Mouse (Mus musculus) forebrain, embryonic 15.5 days (tissue): ENCODE measurements around the gene Eef1e1. TPM values are rescaled to one million over a fixed set of nuclear protein-coding genes. Genes with fewer than 3 reads are reported as not detected.

Experiments
- ATAC-seq: fragments of 200-750 bp; cut with Nextera tagmentation; replicated peaks from 2 replicates; pipeline ENCODE4 v1.8.0; 2017; ENCODE audit warnings: mild to moderate bottlenecking, moderate TSS enrichment, moderate library complexity
- H3K27ac ChIP-seq: fragments of 300-500 bp; sonication (generic); replicated peaks from 2 replicates; pipeline ENCODE4 v1.5.1; 2015; ENCODE audit warnings: mild to moderate bottlenecking, inconsistent platforms
- H3K27me3 ChIP-seq: fragments of 300-500 bp; sonication (generic); 2 replicates; pipeline ENCODE4 v1.6.1; 2015; ENCODE audit warnings: inconsistent platforms
- H3K36me3 ChIP-seq: fragments of 300-500 bp; sonication (generic); 2 replicates; pipeline ENCODE4 v1.6.1; 2015; ENCODE audit warnings: mild to moderate bottlenecking, inconsistent platforms
- H3K4me1 ChIP-seq: fragments of 300-500 bp; sonication (generic); 2 replicates; pipeline ENCODE4 v1.6.1; 2015; ENCODE audit warnings: inconsistent platforms
- H3K4me2 ChIP-seq: fragments of 300-500 bp; sonication (generic); replicated peaks from 2 replicates; pipeline ENCODE4 v1.6.1; 2015; ENCODE audit warnings: mild to moderate bottlenecking, inconsistent platforms
- H3K4me3 ChIP-seq: fragments of 300-500 bp; sonication (generic); 2 replicates; pipeline ENCODE4 v1.5.1; 2015; ENCODE audit warnings: mild to moderate bottlenecking, inconsistent platforms
- H3K9ac ChIP-seq: fragments of 300-500 bp; sonication (generic); replicated peaks from 2 replicates; pipeline ENCODE4 v1.6.1; 2015; ENCODE audit warnings: mild to moderate bottlenecking, inconsistent platforms
- H3K9me3 ChIP-seq: fragments of 300-500 bp; sonication (generic); 2 replicates; pipeline ENCODE4 v1.6.1; 2016; ENCODE audit warnings: inconsistent platforms
- WGBS: fragments of 180-500 bp; shearing (Covaris S2); methylation state at CpG from one replicate; pipeline ENCODE4 v1.1.7; 2015; ENCODE audit warnings: mixed read lengths; 5-methylcytosine and 5-hydroxymethylcytosine counted together
- polyA plus RNA-seq: library from polyadenylated mRNA; unstranded; fragments of >200 nt; fragmentation: Nextera tagmentation; extraction: Ambion mirVana; gene quantifications from 2 replicates; pipeline ENCODE4 v1.2.1, GENCODE M21; 2015

The Eef1e1 gene
- polyA plus RNA-seq, 1 experiment from 2014 or later = 84.8 TPM

GRCm38 (mm10) chr13:38600811-38601210 is 58.0 kb downstream of the Eef1e1 start:
- ATAC-seq = no peak
- Histone ChIP-seq H3K27ac (no peak overlapping the region), H3K9ac (no peak overlapping the region), H3K36me3 (0 out of 2 replicates have a peak, but pooled peaks cover 2% of the 10 kb centered on the region), H3K27me3 (no peaks in the 10 kb centered on the region), H3K9me3 (no peaks in the 10 kb centered on the region), H3K4me1 (no peaks in the 10 kb centered on the region), H3K4me2 (no peak overlapping the region), H3K4me3 (no peak overlapping the region)
- 87% methylated on average over 11 of the region's 11 CpGs for WGBS

- H3K27me3 ChIP-seq = no peaks in the 10 kb centered on the region
- no peak overlapping the region for H3K4me3 ChIP-seq
- ATAC-seq = no peak
- H3K36me3 ChIP-seq = no peaks in the 10 kb centered on the region
- H3K9me3 ChIP-seq = no peaks in the 10 kb centered on the region
- H3K9ac ChIP-seq = no peak overlapping the region
- no peak overlapping the region for H3K27ac ChIP-seq
- 70% methylated on average over 3 of the region's 3 CpGs for WGBS
- no peak overlapping the region for H3K4me2 ChIP-seq
- H3K4me1 ChIP-seq = no peaks in the 10 kb centered on the region
Observed at GRCm38 (mm10) chr13:38597076-38597475, 61.8 kb downstream of the Eef1e1 start.

- no peak for ATAC-seq
- H3K9me3 ChIP-seq = no peaks in the 10 kb centered on the region
- no peak overlapping the region for H3K4me2 ChIP-seq
- H3K27ac ChIP-seq = no peak overlapping the region
- H3K4me1 ChIP-seq = no peaks in the 10 kb centered on the region
- no peaks in the 10 kb centered on the region for H3K36me3 ChIP-seq
- 73% methylated on average over 4 of the region's 4 CpGs for WGBS
- H3K27me3 ChIP-seq = no peaks in the 10 kb centered on the region
- no peak overlapping the region for H3K9ac ChIP-seq
- H3K4me3 ChIP-seq = no peak overlapping the region
Observed at GRCm38 (mm10) chr13:38596461-38596860, 62.4 kb downstream of the Eef1e1 start.

Other genes starting within 250 kb of the Eef1e1 start
- 56.0 and 60.5 TPM in 2 replicates for gene Txndc5, start 130.2 kb downstream of the Eef1e1 start, polyA plus RNA-seq
- gene Bloc1s5, start 23.9 kb downstream of the Eef1e1 start, polyA plus RNA-seq = 24.7 and 25.0 TPM in 2 replicates